Mouse (Mus musculus): ENCODE measurements at regions not wholly inside any gene's neighbourhood (a gene's known extent, or its start where the extent isn't known, plus 50 kb on each side); places are given as distances from the start of the nearest gene placed in this dataset.

GRCm38 (mm10) chr4:125211459-125212175, 84.0 kb upstream of the Zc3h12a start:
- Histone ChIP-seq H3K4me1 (ENCODE audit: control insufficient read depth, insufficient read depth, insufficient read length) (no peaks in the 10 kb centered on the region), H3K27ac (ENCODE audit: insufficient read depth, low read length) (no peak overlapping the region), H3K4me3 (ENCODE audit: extremely low read depth, insufficient read depth, insufficient read length) (no peak overlapping the region), H3K27me3 (ENCODE audit: control insufficient read depth, insufficient read depth, low read length) (no peaks in the 10 kb centered on the region), H3K36me3 (ENCODE audit: control insufficient read depth, insufficient read depth, low read length) (no peaks in the 10 kb centered on the region)
- TF ChIP-seq CTCF (IDR thresholded peaks at IDR 0.05; ENCODE audit: extremely low read depth, insufficient read depth, insufficient read length, insufficient replicate concordance) (no peak), POLR2A (IDR thresholded peaks at IDR 0.05; ENCODE audit: low read depth, low read length) (no peak)
- 31% methylated on average over 4 of the region's 4 CpGs for WGBS
- no peak for DNase-seq (ENCODE audit: low read depth in 1 of 2, low spot score in 2 of 2)

GRCm38 (mm10) chr4:125210719-125211118, 83.1 kb upstream of the Zc3h12a start:
- no peaks in the 10 kb centered on the region for H3K36me3 ChIP-seq (ENCODE audit: control insufficient read depth, insufficient read depth, low read length)
- TF ChIP-seq CTCF (IDR thresholded peaks at IDR 0.05; ENCODE audit: extremely low read depth, insufficient read depth, insufficient read length, insufficient replicate concordance) (no peak), POLR2A (IDR thresholded peaks at IDR 0.05; ENCODE audit: low read depth, low read length) (no peak)
- H3K27ac ChIP-seq (ENCODE audit: insufficient read depth, low read length): no peak overlapping the region
- WGBS: 83% methylated on average over 6 of the region's 6 CpGs
- DNase-seq (ENCODE audit: low read depth in 1 of 2, low spot score in 2 of 2): no peak
- H3K27me3 ChIP-seq (ENCODE audit: control insufficient read depth, insufficient read depth, low read length): no peaks in the 10 kb centered on the region
- H3K4me3 ChIP-seq (ENCODE audit: extremely low read depth, insufficient read depth, insufficient read length): no peak overlapping the region
- no peaks in the 10 kb centered on the region for H3K4me1 ChIP-seq (ENCODE audit: control insufficient read depth, insufficient read depth, insufficient read length)

- Histone ChIP-seq H3K4me3 (ENCODE audit: extremely low read depth, insufficient read depth, insufficient read length) (no peak overlapping the region), H3K27ac (ENCODE audit: insufficient read depth, low read length) (no peak overlapping the region), H3K4me1 (ENCODE audit: control insufficient read depth, insufficient read depth, insufficient read length) (no peaks in the 10 kb centered on the region), H3K36me3 (ENCODE audit: control insufficient read depth, insufficient read depth, low read length) (no peaks in the 10 kb centered on the region), H3K27me3 (ENCODE audit: control insufficient read depth, insufficient read depth, low read length) (no peaks in the 10 kb centered on the region)
- 71% methylated on average over 17 of the region's 17 CpGs for WGBS
- TF ChIP-seq CTCF (IDR thresholded peaks at IDR 0.05; ENCODE audit: extremely low read depth, insufficient read depth, insufficient read length, insufficient replicate concordance) (no peak), POLR2A (IDR thresholded peaks at IDR 0.05; ENCODE audit: low read depth, low read length) (no peak)
- no peak for DNase-seq (ENCODE audit: low read depth in 1 of 2, low spot score in 2 of 2)
Observed at GRCm38 (mm10) chr4:125208136-125208915, 80.7 kb upstream of the Zc3h12a start.

GRCm38 (mm10) chr4:125203521-125203920, 75.9 kb upstream of the Zc3h12a start:
- 64% methylated on average over 8 of the region's 8 CpGs for WGBS
- TF ChIP-seq CTCF (IDR thresholded peaks at IDR 0.05; ENCODE audit: extremely low read depth, insufficient read depth, insufficient read length, insufficient replicate concordance): no peak
- Histone ChIP-seq H3K36me3 (ENCODE audit: control insufficient read depth, insufficient read depth, low read length) (no peaks in the 10 kb centered on the region), H3K4me3 (ENCODE audit: extremely low read depth, insufficient read depth, insufficient read length) (no peak overlapping the region), H3K4me1 (ENCODE audit: control insufficient read depth, insufficient read depth, insufficient read length) (no peaks in the 10 kb centered on the region), H3K27me3 (ENCODE audit: control insufficient read depth, insufficient read depth, low read length) (no peaks in the 10 kb centered on the region), H3K27ac (ENCODE audit: insufficient read depth, low read length) (no peak overlapping the region)
- no peak for DNase-seq (ENCODE audit: low read depth in 1 of 2, low spot score in 2 of 2)

GRCm38 (mm10) chr4:125201638-125202325, 74.1 kb upstream of the Zc3h12a start:
- TF ChIP-seq CTCF (IDR thresholded peaks at IDR 0.05; ENCODE audit: extremely low read depth, insufficient read depth, insufficient read length, insufficient replicate concordance): no peak
- no peak for TF ChIP-seq POLR2A (IDR thresholded peaks at IDR 0.05; ENCODE audit: low read depth, low read length)
- H3K27me3 ChIP-seq (ENCODE audit: control insufficient read depth, insufficient read depth, low read length): no peaks in the 10 kb centered on the region
- 60% methylated on average over 12 of the region's 12 CpGs for WGBS

GRCm38 (mm10) chr4:125200762-125201161, 73.1 kb upstream of the Zc3h12a start:
- H3K4me3 ChIP-seq (ENCODE audit: extremely low read depth, insufficient read depth, insufficient read length): no peak overlapping the region
- WGBS: 55% methylated on average over 5 of the region's 5 CpGs
- DNase-seq (ENCODE audit: low read depth in 1 of 2, low spot score in 2 of 2): no peak
- TF ChIP-seq POLR2A (IDR thresholded peaks at IDR 0.05; ENCODE audit: low read depth, low read length): no peak
- no peak for TF ChIP-seq CTCF (IDR thresholded peaks at IDR 0.05; ENCODE audit: extremely low read depth, insufficient read depth, insufficient read length, insufficient replicate concordance)
- no peak overlapping the region for H3K27ac ChIP-seq (ENCODE audit: insufficient read depth, low read length)
- no peaks in the 10 kb centered on the region for H3K27me3 ChIP-seq (ENCODE audit: control insufficient read depth, insufficient read depth, low read length)
- H3K36me3 ChIP-seq (ENCODE audit: control insufficient read depth, insufficient read depth, low read length): no peaks in the 10 kb centered on the region
- H3K4me1 ChIP-seq (ENCODE audit: control insufficient read depth, insufficient read depth, insufficient read length): no peaks in the 10 kb centered on the region

More at GRCm38 (mm10) chr4:125201638-125202325, 74.1 kb upstream of the Zc3h12a start:
- no peaks in the 10 kb centered on the region for H3K4me1 ChIP-seq (ENCODE audit: control insufficient read depth, insufficient read depth, insufficient read length)
- H3K36me3 ChIP-seq (ENCODE audit: control insufficient read depth, insufficient read depth, low read length): no peaks in the 10 kb centered on the region
- no peak overlapping the region for H3K4me3 ChIP-seq (ENCODE audit: extremely low read depth, insufficient read depth, insufficient read length)
- no peak for DNase-seq (ENCODE audit: low read depth in 1 of 2, low spot score in 2 of 2)
- no peak overlapping the region for H3K27ac ChIP-seq (ENCODE audit: insufficient read depth, low read length)

All from spleen, adult 2 months (tissue).